Mouse (Mus musculus) testis, adult 2 months (tissue): Measurements from ENCODE around the gene Rapgef3. TPM values are rescaled to one million over a fixed set of nuclear protein-coding genes. Genes with fewer than 3 reads are reported as not detected.

Experiments used
- H3K27ac ChIP-seq: fragments of 200-500 bp; 2 replicates; pipeline ENCODE4 v1.5.1; 2012; ENCODE audit warnings: low read depth, low read length; ENCODE audit not compliant: control insufficient read depth, insufficient read depth
- H3K27me3 ChIP-seq: fragments of 200-500 bp; 2 replicates; pipeline ENCODE4 v1.6.1; 2012; ENCODE audit warnings: mild to moderate bottlenecking, low read length, moderate library complexity; ENCODE audit not compliant: control insufficient read depth, insufficient read depth
- H3K36me3 ChIP-seq: fragments of 200-500 bp; 2 replicates; pipeline ENCODE4 v1.6.1; 2012; ENCODE audit warnings: mild to moderate bottlenecking, low read length; ENCODE audit not compliant: control insufficient read depth, insufficient read depth
- H3K4me1 ChIP-seq: fragments of 200-500 bp; 2 replicates; pipeline ENCODE4 v1.6.1; 2012; ENCODE audit warnings: low read length; ENCODE audit not compliant: control insufficient read depth, insufficient read depth
- H3K4me3 ChIP-seq: fragments of 200-500 bp; 2 replicates; pipeline ENCODE4 v1.5.1; 2012; ENCODE audit warnings: low read depth, mild to moderate bottlenecking, low read length, moderate library complexity, mixed read lengths; ENCODE audit not compliant: control insufficient read depth
- CTCF ChIP-seq: fragments of 200-500 bp; IDR thresholded peaks from 2 replicates; pipeline ENCODE4 v1.5.1; 2012; ENCODE audit warnings: low read depth, mild to moderate bottlenecking, inconsistent platforms, low read length, moderate library complexity; ENCODE audit not compliant: control insufficient read depth, insufficient read depth, insufficient replicate concordance
- POLR2A ChIP-seq: fragments of 200-500 bp; IDR thresholded peaks from 2 replicates; pipeline ENCODE4 v1.6.1; 2012; ENCODE audit warnings: low read depth, mild to moderate bottlenecking, inconsistent platforms, low read length, moderate library complexity; ENCODE audit not compliant: control insufficient read depth
- polyA plus RNA-seq: library from polyadenylated mRNA; depleted of rRNA; stranded (reverse); fragments of >200 nt; gene quantifications from 2 replicates; pipeline ENCODE4 v1.2.3, GENCODE M21; 2012

Rapgef3 gene
- polyA plus RNA-seq, 1 experiment = 16.1 TPM

DNA sequence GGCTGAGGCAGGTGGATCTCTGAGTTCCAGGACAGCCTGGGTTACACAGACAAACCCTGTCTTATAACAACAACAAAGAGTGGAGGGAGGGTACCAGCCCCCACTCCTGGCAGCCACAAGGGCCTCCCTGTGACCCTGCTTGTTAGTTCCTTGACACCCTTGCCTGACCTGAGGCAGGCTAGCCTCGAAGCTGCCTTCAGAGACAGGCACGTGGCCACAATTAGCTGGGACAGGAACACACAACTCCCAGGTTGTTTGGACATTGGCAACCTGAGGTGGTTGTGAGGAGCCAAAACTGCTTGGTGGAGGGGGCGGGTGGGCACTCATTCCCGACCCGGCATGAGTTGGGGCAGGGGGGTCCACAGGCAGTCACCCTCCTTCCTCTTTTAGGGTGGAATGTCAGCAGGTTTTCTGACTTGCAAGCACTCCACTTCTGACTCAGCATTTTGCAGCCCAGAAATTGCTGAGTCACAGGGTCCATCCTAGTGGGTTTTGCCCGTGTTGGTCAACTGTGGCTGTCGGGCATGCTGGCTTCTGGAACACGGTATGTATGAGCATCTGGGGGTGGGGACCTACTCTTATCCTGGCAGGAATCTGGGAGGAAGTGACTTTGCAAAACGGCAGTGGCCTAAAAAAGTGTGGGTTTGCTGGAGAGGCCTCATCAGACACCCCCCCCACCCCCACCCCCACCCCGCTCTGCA lies 18.8 kb upstream of the Rapgef3 start:
- H3K36me3 ChIP-seq = no peaks in the 10 kb centered on the region

GRCm38 (mm10) chr15:97785731-97786411 lies 18.1 kb upstream of the Rapgef3 start:
- TF ChIP-seq POLR2A = no peak
- no peak for TF ChIP-seq CTCF
- H3K4me3 ChIP-seq = no peak overlapping the region
- no peaks in the 10 kb centered on the region for H3K27me3 ChIP-seq
- no peaks in the 10 kb centered on the region for H3K36me3 ChIP-seq
- peaks cover 11% of the 10 kb centered on the region for H3K4me1 ChIP-seq
- no peak overlapping the region for H3K27ac ChIP-seq

More for the DNA sequence above, 18.8 kb upstream of the Rapgef3 start:
- H3K4me1 ChIP-seq = peaks cover 11% of the 10 kb centered on the region
- H3K27ac ChIP-seq = no peak overlapping the region
- H3K4me3 ChIP-seq = no peak overlapping the region
- TF ChIP-seq CTCF (no peak), POLR2A (no peak)
- no peaks in the 10 kb centered on the region for H3K27me3 ChIP-seq

DNA sequence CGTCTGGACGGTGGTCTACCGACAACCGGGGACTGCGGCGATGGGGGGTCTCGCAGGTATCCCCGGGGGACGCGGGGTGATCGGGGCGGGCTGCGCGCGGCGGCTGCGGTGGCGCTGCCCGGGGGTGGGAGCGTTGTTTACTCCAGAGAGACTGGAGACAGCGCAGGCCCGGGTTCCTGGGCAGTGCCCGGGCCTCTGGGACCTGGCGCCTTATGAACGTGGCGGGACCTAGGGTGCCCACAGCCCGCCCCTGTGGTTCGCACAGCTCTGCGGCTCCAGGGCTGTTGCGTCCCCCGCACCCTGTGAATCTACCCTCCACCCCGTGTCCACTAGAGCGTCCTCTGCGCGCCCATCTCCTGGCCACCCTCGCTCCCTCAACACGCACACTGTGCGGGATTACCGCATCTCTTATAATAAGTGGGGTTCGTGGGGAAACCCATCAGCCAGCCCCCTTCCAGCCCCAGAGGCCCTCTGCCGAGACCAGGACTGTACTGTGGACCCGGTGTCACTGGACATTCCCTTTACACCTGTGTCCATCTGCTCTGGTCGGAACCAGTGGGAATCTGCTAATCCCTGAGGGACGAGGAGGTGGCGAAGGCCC lies 16.9 kb upstream of the Rapgef3 start:
- no peak for TF ChIP-seq CTCF
- TF ChIP-seq POLR2A = no peak
- H3K36me3 ChIP-seq = no peaks in the 10 kb centered on the region
- no peaks in the 10 kb centered on the region for H3K27me3 ChIP-seq
- peak overlapping the region; percentile 84 for H3K4me3 ChIP-seq
- peaks cover 9% of the 10 kb centered on the region for H3K4me1 ChIP-seq
- peak overlapping the region; percentile 43; the same call in 1 of the 2 replicates for H3K27ac ChIP-seq

GRCm38 (mm10) chr15:97784092-97784559 lies 16.4 kb upstream of the Rapgef3 start:
- Histone ChIP-seq H3K4me1 (peaks cover 8% of the 10 kb centered on the region), H3K4me3 (peak overlapping the region; percentile 84), H3K36me3 (no peaks in the 10 kb centered on the region), H3K27me3 (no peaks in the 10 kb centered on the region), H3K27ac (peak overlapping the region; percentile 43; the same call in 1 of the 2 replicates)
- TF ChIP-seq CTCF (peak; percentile 67; the same call in 1 of the 2 replicates), POLR2A (peak; percentile 66)

DNA sequence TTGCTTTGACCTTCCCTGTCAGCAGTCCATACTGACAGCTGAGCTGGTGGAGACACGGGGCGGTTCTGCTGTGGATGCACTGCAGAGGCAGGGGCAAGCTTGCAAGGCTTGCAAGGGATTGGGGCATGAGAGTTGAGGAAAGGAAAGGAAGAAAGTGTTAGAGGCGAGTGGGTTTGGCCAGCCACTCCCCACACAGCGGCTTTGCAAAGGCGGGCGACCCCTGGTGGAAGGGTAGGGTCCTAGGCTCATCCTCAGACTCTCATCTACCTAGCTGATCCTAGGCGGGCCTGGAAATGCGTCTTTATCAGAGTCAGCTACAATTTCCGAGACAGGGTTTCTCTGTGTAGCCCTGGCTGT lies 15.0 kb upstream of the Rapgef3 start:
- TF ChIP-seq POLR2A (no peak), CTCF (peak; percentile 68)
- H3K27ac ChIP-seq = no peak overlapping the region

GRCm38 (mm10) chr15:97781961-97782748 lies 14.4 kb upstream of the Rapgef3 start:
- Histone ChIP-seq H3K4me3 (no peak overlapping the region), H3K36me3 (no peaks in the 10 kb centered on the region), H3K27ac (peak overlapping the region; percentile 69), H3K27me3 (no peaks in the 10 kb centered on the region), H3K4me1 (peaks cover 4% of the 10 kb centered on the region)
- TF ChIP-seq CTCF = no peak
- TF ChIP-seq POLR2A = no peak

More for the DNA sequence above, 15.0 kb upstream of the Rapgef3 start:
- no peaks in the 10 kb centered on the region for H3K27me3 ChIP-seq
- H3K36me3 ChIP-seq = no peaks in the 10 kb centered on the region
- H3K4me1 ChIP-seq = peaks cover 8% of the 10 kb centered on the region
- no peak overlapping the region for H3K4me3 ChIP-seq
